Mouse (Mus musculus): ENCODE data around the gene Thra. TPM values are rescaled to one million over a fixed set of nuclear protein-coding genes. Genes with fewer than 3 reads are reported as not detected.

Gene Thra
- polyA plus RNA-seq, 1 experiment from 2014 or later: 175 TPM

GRCm38 (mm10) chr11:98746855-98747693, 6.6 kb downstream of the Thra start:
- Histone ChIP-seq H3K27me3 (ENCODE audit: control insufficient read depth, insufficient read depth, low read length) (no peaks in the 10 kb centered on the region), H3K4me2 (ENCODE audit: low read length) (peak overlapping the region; percentile 73), H3K4me1 (ENCODE audit: control insufficient read depth, insufficient read depth, low read length) (peaks cover 83% of the 10 kb centered on the region), H3K9ac (replicated peaks; ENCODE audit: low read length) (peak overlapping the region; percentile 43), H3K27ac (replicated peaks; ENCODE audit: low read depth, low read length) (peak overlapping the region; percentile 92), H3K36me3 (ENCODE audit: control insufficient read depth, insufficient read depth, low read length) (0 out of 2 replicates have a peak, but pooled peaks cover 2% of the 10 kb centered on the region), H3K9me3 (ENCODE audit: control insufficient read depth, low read length) (no peaks in the 10 kb centered on the region), H3K4me3 (replicated peaks; ENCODE audit: low read depth, low read length) (peak overlapping the region; percentile 24)
- DNase-seq: peak; percentile 93
- 9% methylated on average over 19 of the region's 19 CpGs for WGBS
- ATAC-seq (ENCODE audit: low FRiP score, low TSS enrichment): peak; percentile 44; the same call in 1 of the 2 replicates

GRCm38 (mm10) chr11:98747804-98748505, 7.5 kb downstream of the Thra start:
- Histone ChIP-seq H3K4me3 (replicated peaks; ENCODE audit: low read depth, low read length) (peak overlapping the region; percentile 28), H3K9ac (replicated peaks; ENCODE audit: low read length) (peak overlapping the region; percentile 61), H3K36me3 (ENCODE audit: control insufficient read depth, insufficient read depth, low read length) (0 out of 2 replicates have a peak, but pooled peaks cover 2% of the 10 kb centered on the region), H3K27ac (replicated peaks; ENCODE audit: low read depth, low read length) (peak overlapping the region; percentile 92), H3K4me1 (ENCODE audit: control insufficient read depth, insufficient read depth, low read length) (peaks cover 88% of the 10 kb centered on the region), H3K27me3 (ENCODE audit: control insufficient read depth, insufficient read depth, low read length) (no peaks in the 10 kb centered on the region), H3K9me3 (ENCODE audit: control insufficient read depth, low read length) (no peaks in the 10 kb centered on the region), H3K4me2 (ENCODE audit: low read length) (peak overlapping the region; percentile 73)
- DNase-seq (peak; percentile 57), ATAC-seq (ENCODE audit: low FRiP score, low TSS enrichment) (no peak)
- WGBS: 15% methylated on average over 6 of the region's 6 CpGs

GRCm38 (mm10) chr11:98748506-98749416, 8.3 kb downstream of the Thra start:
- H3K4me2 ChIP-seq (ENCODE audit: low read length): peak overlapping the region; percentile 73
- H3K4me1 ChIP-seq (ENCODE audit: control insufficient read depth, insufficient read depth, low read length): peaks cover 86% of the 10 kb centered on the region
- H3K9ac ChIP-seq (replicated peaks; ENCODE audit: low read length): peak overlapping the region; percentile 61
- DNase-seq: peak; percentile 82
- no peaks in the 10 kb centered on the region for H3K27me3 ChIP-seq (ENCODE audit: control insufficient read depth, insufficient read depth, low read length)
- peak overlapping the region; percentile 28 for H3K4me3 ChIP-seq (replicated peaks; ENCODE audit: low read depth, low read length)
- H3K36me3 ChIP-seq (ENCODE audit: control insufficient read depth, insufficient read depth, low read length): peaks cover 9% of the 10 kb centered on the region
- peak overlapping the region; percentile 92 for H3K27ac ChIP-seq (replicated peaks; ENCODE audit: low read depth, low read length)
- 11% methylated on average over 15 of the region's 15 CpGs for WGBS
- no peaks in the 10 kb centered on the region for H3K9me3 ChIP-seq (ENCODE audit: control insufficient read depth, low read length)
- ATAC-seq (ENCODE audit: low FRiP score, low TSS enrichment): peak; percentile 38

- WGBS: 3% methylated on average over 5 of the region's 5 CpGs
- H3K4me3 ChIP-seq (replicated peaks; ENCODE audit: low read depth, low read length): peak overlapping the region; percentile 28
- no peaks in the 10 kb centered on the region for H3K9me3 ChIP-seq (ENCODE audit: control insufficient read depth, low read length)
- peaks cover 19% of the 10 kb centered on the region for H3K36me3 ChIP-seq (ENCODE audit: control insufficient read depth, insufficient read depth, low read length)
- peak overlapping the region; percentile 61 for H3K9ac ChIP-seq (replicated peaks; ENCODE audit: low read length)
- peak overlapping the region; percentile 73 for H3K4me2 ChIP-seq (ENCODE audit: low read length)
- DNase-seq (peak; percentile 84), ATAC-seq (ENCODE audit: low FRiP score, low TSS enrichment) (peak; percentile 14; the same call in 1 of the 2 replicates)
- H3K4me1 ChIP-seq (ENCODE audit: control insufficient read depth, insufficient read depth, low read length): peaks cover 83% of the 10 kb centered on the region
- no peaks in the 10 kb centered on the region for H3K27me3 ChIP-seq (ENCODE audit: control insufficient read depth, insufficient read depth, low read length)
- H3K27ac ChIP-seq (replicated peaks; ENCODE audit: low read depth, low read length): peak overlapping the region; percentile 92
Observed at GRCm38 (mm10) chr11:98749716-98750115, 9.3 kb downstream of the Thra start.

- DNase-seq: peak; percentile 91
Observed at GRCm38 (mm10) chr11:98750351-98751201, 10.1 kb downstream of the Thra start.

GRCm38 (mm10) chr11:98751221-98751782, 10.9 kb downstream of the Thra start:
- H3K36me3 ChIP-seq (ENCODE audit: control insufficient read depth, insufficient read depth, low read length): peaks cover 28% of the 10 kb centered on the region
- H3K27ac ChIP-seq (replicated peaks; ENCODE audit: low read depth, low read length): peak overlapping the region; percentile 92
- peak overlapping the region; percentile 73 for H3K4me2 ChIP-seq (ENCODE audit: low read length)
- peak overlapping the region; percentile 4; the same call in 1 of the 2 replicates for H3K9ac ChIP-seq (replicated peaks; ENCODE audit: low read length)
- 0 out of 2 replicates have a peak overlapping the region, but pooled peaks have one; percentile 3 for H3K4me3 ChIP-seq (replicated peaks; ENCODE audit: low read depth, low read length)
- H3K9me3 ChIP-seq (ENCODE audit: control insufficient read depth, low read length): no peaks in the 10 kb centered on the region
- 18% methylated on average over 6 of the region's 6 CpGs for WGBS
- H3K4me1 ChIP-seq (ENCODE audit: control insufficient read depth, insufficient read depth, low read length): peaks cover 70% of the 10 kb centered on the region
- DNase-seq (no peak), ATAC-seq (ENCODE audit: low FRiP score, low TSS enrichment) (peak; percentile 1; the same call in 1 of the 2 replicates)
- H3K27me3 ChIP-seq (ENCODE audit: control insufficient read depth, insufficient read depth, low read length): no peaks in the 10 kb centered on the region

More at GRCm38 (mm10) chr11:98750351-98751201, 10.1 kb downstream of the Thra start:
- Histone ChIP-seq H3K9me3 (ENCODE audit: control insufficient read depth, low read length) (no peaks in the 10 kb centered on the region), H3K27ac (replicated peaks; ENCODE audit: low read depth, low read length) (peak overlapping the region; percentile 92), H3K9ac (replicated peaks; ENCODE audit: low read length) (peak overlapping the region; percentile 4; the same call in 1 of the 2 replicates), H3K4me2 (ENCODE audit: low read length) (peak overlapping the region; percentile 73), H3K36me3 (ENCODE audit: control insufficient read depth, insufficient read depth, low read length) (peaks cover 24% of the 10 kb centered on the region), H3K4me3 (replicated peaks; ENCODE audit: low read depth, low read length) (0 out of 2 replicates have a peak overlapping the region, but pooled peaks have one; percentile 3), H3K4me1 (ENCODE audit: control insufficient read depth, insufficient read depth, low read length) (peaks cover 78% of the 10 kb centered on the region), H3K27me3 (ENCODE audit: control insufficient read depth, insufficient read depth, low read length) (no peaks in the 10 kb centered on the region)
- ATAC-seq (ENCODE audit: low FRiP score, low TSS enrichment): peak; percentile 44
- 13% methylated on average over 17 of the region's 17 CpGs for WGBS

GRCm38 (mm10) chr11:98752562-98753140, 12.2 kb downstream of the Thra start:
- no peaks in the 10 kb centered on the region for H3K9me3 ChIP-seq (ENCODE audit: control insufficient read depth, low read length)
- H3K4me2 ChIP-seq (ENCODE audit: low read length): no peak overlapping the region
- DNase-seq (no peak), ATAC-seq (ENCODE audit: low FRiP score, low TSS enrichment) (no peak)
- peak overlapping the region; percentile 34; the same call in 1 of the 2 replicates for H3K27ac ChIP-seq (replicated peaks; ENCODE audit: low read depth, low read length)
- no peak overlapping the region for H3K9ac ChIP-seq (replicated peaks; ENCODE audit: low read length)
- peaks cover 41% of the 10 kb centered on the region for H3K36me3 ChIP-seq (ENCODE audit: control insufficient read depth, insufficient read depth, low read length)
- no peak overlapping the region for H3K4me3 ChIP-seq (replicated peaks; ENCODE audit: low read depth, low read length)
- H3K4me1 ChIP-seq (ENCODE audit: control insufficient read depth, insufficient read depth, low read length): peaks cover 59% of the 10 kb centered on the region
- 85% methylated on average over 10 of the region's 10 CpGs for WGBS
- H3K27me3 ChIP-seq (ENCODE audit: control insufficient read depth, insufficient read depth, low read length): no peaks in the 10 kb centered on the region
